Mouse (Mus musculus): Measurements from ENCODE around the gene Ppp1ca.
A peak's percentile ranks its signal among the peaks of the same experiment; 100 is the strongest.

Ppp1ca gene

GRCm38 (mm10) chr19:4154437-4155222 lies 37.2 kb upstream of the Ppp1ca start:
- peak; percentile 58 for DNase-seq (ENCODE audit: low spot score)

GRCm38 (mm10) chr19:4155223-4156072 lies 36.4 kb upstream of the Ppp1ca start:
- peak; percentile 24 for DNase-seq (ENCODE audit: low spot score)

- no peak for DNase-seq (ENCODE audit: low spot score)
Observed at GRCm38 (mm10) chr19:4156073-4156579, 35.7 kb upstream of the Ppp1ca start.

- DNase-seq (ENCODE audit: low spot score): no peak
Observed at GRCm38 (mm10) chr19:4156771-4157170, 35.1 kb upstream of the Ppp1ca start.

GRCm38 (mm10) chr19:4159049-4159448 lies 32.8 kb upstream of the Ppp1ca start:
- DNase-seq (ENCODE audit: low spot score): no peak

GRCm38 (mm10) chr19:4162646-4163542 lies 29.0 kb upstream of the Ppp1ca start, which contains the start of gene Rps6kb2:
Rps6kb2 (minus strand) TSS chr19:4163354.
- peak; percentile 95 for DNase-seq (ENCODE audit: low spot score)

- DNase-seq (ENCODE audit: low spot score): no peak
Observed at GRCm38 (mm10) chr19:4163543-4163887, 28.4 kb upstream of the Ppp1ca start.

- DNase-seq (ENCODE audit: low spot score): no peak
Observed at GRCm38 (mm10) chr19:4164100-4164499, 27.8 kb upstream of the Ppp1ca start.

- DNase-seq (ENCODE audit: low spot score): no peak
Observed at GRCm38 (mm10) chr19:4164721-4165120, 27.1 kb upstream of the Ppp1ca start.

- no peak for DNase-seq (ENCODE audit: low spot score)
Observed at GRCm38 (mm10) chr19:4166678-4167476, 25.0 kb upstream of the Ppp1ca start.

GRCm38 (mm10) chr19:4169378-4169784 lies 22.5 kb upstream of the Ppp1ca start:
- DNase-seq (ENCODE audit: low spot score): peak; percentile 99

- no peak for DNase-seq (ENCODE audit: low spot score)
Observed at GRCm38 (mm10) chr19:4169810-4170209, 22.1 kb upstream of the Ppp1ca start.

- DNase-seq (ENCODE audit: low spot score): no peak
Observed at GRCm38 (mm10) chr19:4170723-4171392, 21.0 kb upstream of the Ppp1ca start.

GRCm38 (mm10) chr19:4171393-4172290 lies 20.2 kb upstream of the Ppp1ca start:
- DNase-seq (ENCODE audit: low spot score): no peak

GRCm38 (mm10) chr19:4172925-4173324 lies 18.9 kb upstream of the Ppp1ca start:
- DNase-seq (ENCODE audit: low spot score): no peak

- DNase-seq (ENCODE audit: low spot score): no peak
Observed at GRCm38 (mm10) chr19:4175368-4175947, 16.4 kb upstream of the Ppp1ca start, which contains the start of gene Carns1. Carns1 (minus strand) TSS chr19:4175479.

- no peak for DNase-seq (ENCODE audit: low spot score)
Observed at GRCm38 (mm10) chr19:4180411-4180810, 11.5 kb upstream of the Ppp1ca start.

GRCm38 (mm10) chr19:4181892-4182291 lies 10.0 kb upstream of the Ppp1ca start:
- peak; percentile 82 for DNase-seq (ENCODE audit: low spot score)

GRCm38 (mm10) chr19:4183689-4184088 lies 8.2 kb upstream of the Ppp1ca start:
- no peak for DNase-seq (ENCODE audit: low spot score)

Measured in T-cell, adult 2 months (primary cell).